Mouse (Mus musculus): ENCODE results near the gene Gm3448.
"Not testable (repeated sequence)": the region's sequence is repeated elsewhere in the genome, so short reads cannot be mapped to it uniquely, and the experiment has no call there.

The Gm3448 gene

DNA sequence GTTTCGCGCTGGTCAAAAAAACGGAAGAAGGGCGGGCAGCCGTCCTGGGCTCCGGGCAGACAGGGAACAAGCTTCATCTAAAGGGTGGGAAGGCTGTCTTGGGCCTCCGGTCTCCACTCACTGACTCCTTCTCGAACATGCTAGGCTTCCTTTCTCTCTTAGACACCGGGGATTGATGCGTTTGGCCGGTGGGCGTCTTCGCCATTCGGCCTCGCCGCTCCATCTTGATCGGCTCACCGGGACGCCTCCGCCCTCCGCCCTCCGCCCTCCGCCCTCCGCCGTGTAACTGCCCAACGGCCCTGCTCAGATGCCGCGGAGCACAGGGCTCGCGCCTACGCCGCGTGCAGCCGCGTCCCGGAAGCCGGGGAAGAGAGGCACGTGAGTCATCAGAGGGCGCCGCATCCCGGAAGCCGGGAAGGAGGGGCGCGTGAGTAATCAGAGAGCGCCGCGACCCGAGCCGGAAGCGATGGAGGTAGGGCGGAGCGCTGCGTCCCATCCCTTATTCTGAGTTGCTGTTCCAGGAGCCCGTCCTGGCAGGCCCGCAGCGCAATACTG lies at the start of gene Gm3448, which contains the start of the genes Ermard and Tcte3:
TSS of gene Gm3448 (minus strand) at position 363 of the 555 bp plus-strand sequence.
TSS of gene Ermard (plus strand) at position 34 of the 555 bp plus-strand sequence.
TSS of gene Tcte3 (minus strand) at position 314 of the 555 bp plus-strand sequence.
- not testable (repeated sequence) for DNase-seq (ENCODE audit: low read depth)

DNA sequence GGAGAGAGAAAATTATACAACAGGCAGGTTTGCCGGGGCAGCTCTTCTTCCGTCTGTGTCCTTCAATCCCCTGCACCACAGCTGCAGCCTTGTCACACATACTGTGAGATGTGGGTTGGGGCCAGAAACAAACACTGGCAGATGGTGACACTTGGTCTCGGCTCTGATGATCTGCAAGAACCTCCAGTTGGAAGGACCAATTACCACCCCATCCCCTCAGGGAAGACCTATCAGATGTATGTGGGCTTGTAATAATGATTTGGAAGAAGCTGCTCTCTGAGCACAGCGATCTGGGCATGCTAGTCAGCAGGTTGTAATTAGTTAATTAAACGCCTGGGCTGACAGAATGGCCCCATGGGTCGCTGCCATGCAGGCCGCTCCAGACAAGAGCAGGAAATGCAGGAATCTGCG lies 47.3 kb upstream of the Gm3448 start:
- DNase-seq (ENCODE audit: low read depth) = no peak

DNA sequence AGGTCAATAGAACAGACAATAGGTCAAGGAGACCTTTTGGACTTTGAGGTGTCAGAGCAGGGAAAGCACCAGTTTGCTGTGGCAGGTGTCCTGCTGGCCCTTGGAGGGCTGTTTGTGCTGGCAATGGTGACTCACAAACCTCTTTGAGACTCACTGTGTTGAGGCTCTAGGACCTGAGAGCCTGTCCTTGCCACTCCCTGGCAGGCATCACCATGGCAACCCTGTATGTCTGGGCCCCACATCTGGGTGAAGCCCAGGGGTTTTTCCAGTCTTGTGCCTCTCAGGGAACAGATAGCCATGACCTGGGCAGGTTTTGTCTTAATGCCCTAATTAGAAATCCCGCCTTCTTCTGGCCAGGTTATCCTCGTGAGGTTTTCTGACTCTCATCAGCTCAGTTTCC lies 46.8 kb upstream of the Gm3448 start:
- no peak for DNase-seq (ENCODE audit: low read depth)

DNA sequence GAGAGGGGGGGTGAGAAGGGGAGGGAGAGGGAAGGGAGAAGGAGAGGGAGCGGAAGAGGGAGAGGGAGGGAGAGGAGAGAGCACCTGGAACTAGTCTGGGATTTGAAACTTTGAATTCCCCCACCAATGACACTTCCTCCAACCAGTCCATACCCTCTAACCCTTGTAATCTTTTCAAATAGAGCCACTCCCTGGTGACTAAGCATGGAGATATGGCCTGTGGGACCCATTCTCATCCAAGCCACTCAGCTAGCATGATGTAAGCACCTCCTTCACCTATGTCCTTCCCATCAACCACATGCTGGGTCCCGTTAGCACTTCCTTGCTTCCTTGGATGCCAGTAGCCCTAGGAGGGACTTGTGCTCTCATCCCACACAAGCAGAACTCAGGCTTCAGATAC lies 43.7 kb upstream of the Gm3448 start:
- no peak for DNase-seq (ENCODE audit: low read depth)

DNA sequence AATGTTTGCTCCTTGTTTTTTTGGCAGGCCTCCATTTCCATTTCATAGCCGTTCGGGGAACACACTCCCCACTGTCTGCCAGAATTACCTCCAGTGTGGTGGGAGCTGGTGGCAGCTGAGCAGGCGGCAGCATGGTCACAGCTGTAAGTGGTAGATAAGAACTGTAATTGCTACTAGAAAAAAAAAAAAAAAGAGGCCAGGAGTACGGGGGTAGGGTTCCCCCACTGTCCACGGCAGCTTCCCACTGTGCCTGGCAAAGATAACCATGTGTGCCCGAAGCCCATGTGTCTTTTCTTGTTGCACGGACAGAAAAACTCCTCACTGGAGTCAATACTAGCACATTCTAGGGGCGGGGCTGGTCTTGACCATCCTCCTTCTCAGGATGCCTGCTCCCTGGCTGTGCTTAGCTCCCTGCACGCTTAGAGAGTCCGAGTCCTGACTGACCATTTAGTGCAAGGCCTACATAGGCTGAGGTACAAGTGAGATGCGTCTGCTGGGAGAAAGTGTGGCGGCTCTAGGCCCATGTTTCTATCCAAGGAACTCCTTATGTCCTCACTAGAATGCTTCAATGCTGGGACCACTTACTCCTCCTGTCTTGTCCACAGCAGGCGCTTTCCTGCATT lies 43.0 kb upstream of the Gm3448 start:
- DNase-seq (ENCODE audit: low read depth) = no peak

DNA sequence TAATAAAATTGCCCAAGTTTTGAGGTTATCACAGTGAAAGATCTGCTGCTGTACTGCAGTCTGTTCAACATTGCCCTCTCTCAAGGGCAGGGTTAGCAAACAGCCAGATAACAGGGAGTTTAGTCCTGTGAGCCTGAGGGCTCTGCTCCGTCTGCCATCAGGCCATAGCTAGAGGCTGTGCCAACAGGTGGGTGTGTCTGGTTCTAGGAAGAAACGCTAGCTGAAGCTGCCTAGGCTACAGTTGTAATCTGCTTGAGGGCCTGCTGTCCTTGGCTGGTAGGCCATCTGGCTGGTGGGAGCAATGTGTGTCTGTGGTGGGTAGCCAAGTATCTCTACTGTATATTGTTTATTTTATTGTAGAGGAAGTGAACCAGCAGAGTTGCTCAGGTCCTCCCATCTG lies 36.2 kb upstream of the Gm3448 start:
- no peak for DNase-seq (ENCODE audit: low read depth)

DNA sequence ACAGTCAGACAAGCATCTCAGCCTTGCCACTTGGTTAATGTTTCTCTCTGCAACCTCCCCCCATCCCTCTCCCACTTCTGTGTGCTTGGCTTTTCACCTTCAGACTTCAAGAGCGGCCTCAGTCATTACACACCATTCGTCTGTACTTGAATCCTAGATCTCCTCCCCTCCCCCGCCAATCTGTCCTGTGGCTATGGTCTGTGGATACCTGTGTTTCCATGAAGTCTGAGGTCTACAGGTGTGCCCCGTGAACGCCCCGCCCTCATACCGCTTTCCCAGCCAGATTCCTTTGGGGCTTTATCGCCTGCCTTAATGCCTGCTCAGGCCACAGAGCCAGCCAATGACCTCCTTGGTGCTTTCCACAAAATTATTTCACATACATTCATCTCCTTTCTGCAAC lies 33.7 kb upstream of the Gm3448 start:
- DNase-seq (ENCODE audit: low read depth) = no peak

DNA sequence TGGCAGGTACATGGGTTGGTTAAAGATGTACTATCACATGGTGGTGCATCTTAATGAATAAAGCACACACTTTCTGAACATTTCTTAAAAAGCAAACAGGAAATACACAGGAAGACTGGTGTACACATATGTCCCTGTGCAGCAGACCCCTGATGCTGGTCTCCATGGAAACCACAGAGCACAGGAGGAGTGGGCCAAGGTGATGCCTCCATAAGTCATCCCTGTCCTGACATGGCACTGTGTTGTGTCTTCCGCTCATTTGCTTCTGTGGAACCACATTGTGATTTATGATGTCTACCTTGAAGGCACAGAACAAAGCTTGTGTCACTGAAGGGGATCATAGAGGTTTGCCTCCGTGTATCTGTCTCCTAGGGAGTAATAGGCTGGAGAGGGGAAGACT lies 30.9 kb upstream of the Gm3448 start:
- no peak for DNase-seq (ENCODE audit: low read depth)

DNA sequence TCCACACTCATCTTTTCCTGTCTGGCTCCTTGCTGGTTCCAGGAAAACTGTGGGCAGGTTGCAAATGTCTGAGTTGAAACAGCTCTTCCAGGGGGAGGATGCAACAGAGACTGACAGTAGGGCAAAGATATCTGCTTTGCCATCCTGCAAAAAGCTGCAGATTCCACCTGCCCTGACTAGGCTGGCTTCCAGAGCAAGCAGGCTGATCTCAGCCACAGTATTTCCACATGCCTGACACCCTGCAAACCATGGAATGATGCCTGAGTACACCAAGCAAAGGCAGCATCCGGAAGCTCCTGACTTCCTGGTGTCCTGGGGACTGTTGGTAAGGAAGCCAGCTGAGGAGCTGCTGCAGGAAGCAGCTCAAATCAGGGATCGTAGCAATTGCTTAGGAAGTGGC lies 27.8 kb upstream of the Gm3448 start:
- no peak for DNase-seq (ENCODE audit: low read depth)

DNA sequence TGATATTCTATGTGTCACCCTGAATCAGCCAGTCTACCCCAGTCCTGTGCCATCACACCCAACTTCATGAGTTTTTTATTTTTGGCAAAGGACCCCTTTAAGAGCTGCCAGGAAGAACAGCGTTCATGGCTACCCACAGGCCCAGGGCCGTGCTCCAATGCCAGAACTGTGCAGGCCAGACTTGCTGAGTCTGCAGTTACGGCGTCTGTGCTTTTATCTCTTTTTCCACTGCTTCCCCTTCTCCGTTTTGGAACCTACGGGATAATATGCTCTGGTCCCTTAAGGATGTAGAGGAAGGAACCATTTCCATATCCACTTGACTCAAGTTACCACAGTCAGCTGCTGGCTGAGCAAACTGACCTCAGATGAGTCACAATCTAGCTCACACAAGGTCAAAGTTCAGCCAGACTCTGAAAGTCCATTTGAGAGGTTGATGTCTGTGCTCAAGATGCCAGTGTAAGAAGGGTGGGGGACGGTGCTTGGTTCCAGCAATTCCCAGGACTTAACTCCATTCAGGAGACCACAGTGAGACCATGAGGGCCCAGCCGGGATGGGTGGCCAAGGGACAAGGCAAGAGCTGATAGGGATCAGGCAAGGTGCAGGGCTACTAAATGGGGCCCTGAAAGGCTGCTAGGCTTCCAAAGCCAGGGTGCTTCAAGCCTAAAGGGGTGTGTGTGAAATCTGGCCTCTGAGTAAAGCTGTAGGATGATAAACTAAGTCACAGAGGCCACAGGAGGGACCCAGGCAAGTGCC lies 26.9 kb upstream of the Gm3448 start:
- peak; percentile 67 for DNase-seq (ENCODE audit: low read depth)

DNA sequence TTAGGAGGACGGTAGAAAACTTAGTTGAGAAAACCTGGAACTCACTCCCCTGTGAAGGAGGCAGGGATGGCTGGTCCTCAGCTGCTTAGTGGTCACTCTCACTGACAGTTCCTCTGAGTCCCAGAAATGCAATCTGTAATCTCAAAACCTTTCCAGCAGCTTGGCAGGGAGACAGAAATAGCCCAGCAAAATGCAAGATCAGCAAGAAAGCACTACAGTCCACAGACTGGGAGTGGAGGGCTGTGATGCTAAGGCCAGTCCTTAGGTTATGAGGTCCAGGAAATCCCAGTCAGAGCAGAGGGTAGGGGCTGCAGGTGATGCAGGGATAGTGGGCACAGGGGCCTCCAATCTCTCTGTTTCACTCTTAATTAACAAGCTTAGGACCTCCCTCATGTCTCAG lies 25.6 kb upstream of the Gm3448 start:
- DNase-seq (ENCODE audit: low read depth) = peak; percentile 24

DNA sequence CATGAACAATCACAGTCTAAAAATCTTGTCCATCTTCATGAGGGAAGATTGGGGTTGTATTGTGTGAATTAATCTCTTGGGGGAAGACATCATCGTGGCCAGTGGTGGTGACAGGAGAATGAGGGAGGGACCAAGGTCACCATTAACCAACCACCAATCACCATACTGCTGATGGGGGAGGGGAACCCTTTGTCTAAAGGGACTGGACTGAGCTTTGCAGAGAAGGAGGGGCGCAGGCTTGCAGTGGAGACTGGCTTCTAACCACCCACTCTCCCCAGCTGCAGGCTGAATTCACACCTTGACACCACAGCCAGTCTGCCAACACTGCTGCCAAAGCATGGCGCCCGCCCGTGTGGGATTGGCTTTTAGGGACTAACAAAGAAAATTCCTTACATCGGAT lies 24.7 kb upstream of the Gm3448 start:
- DNase-seq (ENCODE audit: low read depth) = no peak

DNA sequence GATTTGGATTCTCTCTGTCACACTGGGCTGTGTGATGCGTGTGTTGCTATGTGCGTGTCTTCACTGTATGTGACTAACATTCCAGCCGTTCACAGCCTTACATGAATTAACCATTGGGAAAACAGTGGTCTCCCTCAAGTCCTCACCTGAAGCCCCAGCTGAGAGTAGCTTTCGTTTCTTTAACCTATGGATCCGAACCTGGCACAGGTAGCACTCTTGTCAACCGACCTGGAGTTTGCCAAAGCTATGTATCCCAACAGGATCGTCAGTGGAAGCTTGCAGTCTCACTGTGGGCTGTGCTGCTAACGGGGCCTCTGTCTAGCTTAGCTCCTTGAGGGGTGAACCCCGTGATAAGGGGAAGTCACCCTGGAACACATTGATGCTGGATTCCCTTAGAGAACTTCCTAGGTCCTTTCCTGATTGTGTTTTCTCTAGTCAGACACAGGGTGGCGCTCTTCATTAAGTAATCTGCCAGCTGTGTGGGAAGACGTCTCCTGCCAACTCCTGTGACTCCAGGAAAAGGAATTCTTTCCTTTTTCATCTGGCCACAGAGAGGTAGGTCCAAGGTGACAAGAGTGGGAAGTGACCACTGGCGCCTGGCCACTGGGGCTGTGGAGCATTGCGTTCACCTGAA lies 24.2 kb upstream of the Gm3448 start:
- peak; percentile 89 for DNase-seq (ENCODE audit: low read depth)

DNA sequence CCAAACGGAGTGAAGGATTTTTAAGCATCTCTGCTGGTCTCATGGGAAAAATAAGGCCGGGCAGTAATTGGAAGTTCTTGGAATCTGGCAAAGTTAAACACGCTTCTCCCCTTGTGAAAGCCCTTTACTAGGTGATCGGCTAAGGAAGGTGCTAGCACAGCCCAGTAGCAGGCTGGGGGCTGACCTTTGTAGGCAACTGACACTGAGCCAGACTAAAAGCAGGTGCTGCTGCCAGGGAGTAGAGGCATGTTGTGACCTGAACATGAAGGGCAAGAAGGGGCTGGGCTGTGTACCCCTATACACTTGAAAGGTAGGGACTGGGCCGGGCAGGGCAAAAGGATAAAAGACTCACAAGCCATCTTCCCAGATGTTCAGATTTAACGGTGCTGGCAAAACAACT lies 19.0 kb upstream of the Gm3448 start:
- no peak for DNase-seq (ENCODE audit: low read depth)

DNA sequence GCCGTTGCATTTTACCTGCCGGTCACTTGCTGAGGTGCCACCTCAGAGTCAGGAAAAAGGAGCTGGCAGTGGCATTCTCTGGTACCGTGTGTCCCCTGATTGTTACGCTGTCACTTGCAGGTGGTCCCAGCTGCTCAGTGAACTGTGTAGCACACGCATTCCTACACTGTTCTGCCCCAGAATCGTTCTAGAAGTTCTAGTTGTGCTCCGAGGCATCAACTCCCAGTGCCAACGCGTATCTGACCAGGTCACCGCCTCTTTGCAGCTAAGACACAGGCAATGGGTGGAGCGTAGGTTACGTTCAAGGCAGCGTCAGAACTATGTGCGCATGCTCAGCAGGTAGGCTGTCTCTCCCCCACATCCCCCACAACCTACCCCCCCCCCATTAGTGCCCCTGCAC lies 18.3 kb upstream of the Gm3448 start:
- no peak for DNase-seq (ENCODE audit: low read depth)

DNA sequence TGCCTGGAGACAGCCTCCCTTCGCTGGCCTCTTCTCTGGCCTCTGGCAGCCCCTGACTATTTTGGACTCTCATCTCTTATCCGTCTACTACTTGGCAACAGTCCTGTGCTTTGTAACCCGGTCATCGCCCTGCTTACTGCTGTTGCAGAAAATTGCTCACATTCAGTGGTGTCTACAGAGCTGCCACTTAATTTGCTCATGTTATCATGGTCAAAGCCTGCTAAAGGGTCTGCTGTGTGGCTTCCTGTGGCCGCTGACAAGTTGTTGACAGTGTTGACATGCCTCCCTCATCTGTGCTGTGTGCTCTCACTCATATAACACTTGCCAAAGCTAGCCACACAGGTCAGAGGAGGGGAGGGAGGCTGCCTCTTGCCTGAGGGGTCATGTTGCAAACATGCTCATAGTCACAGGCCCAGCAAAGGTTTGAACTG lies 16.8 kb upstream of the Gm3448 start:
- peak; percentile 68 for DNase-seq (ENCODE audit: low read depth)

DNA sequence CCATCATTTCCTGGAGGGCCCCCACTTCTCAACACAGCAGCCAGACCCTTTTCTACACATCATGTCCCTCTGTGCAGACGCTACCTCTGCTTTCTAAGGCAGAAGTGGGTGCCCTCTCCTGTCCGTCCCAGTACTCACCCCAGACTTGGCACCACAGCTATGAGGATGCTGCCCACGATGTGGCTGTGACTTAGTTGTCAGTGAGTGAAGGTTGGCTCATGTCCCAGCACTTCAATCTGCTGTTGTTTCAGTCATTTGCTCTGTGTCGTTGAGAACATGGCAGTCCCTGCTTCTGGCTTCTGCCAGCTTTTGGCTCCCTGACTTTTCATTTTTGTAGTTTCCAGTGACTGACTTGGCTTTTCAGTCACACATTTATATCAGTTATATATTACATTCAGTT lies 14.6 kb upstream of the Gm3448 start:
- DNase-seq (ENCODE audit: low read depth) = no peak

DNA sequence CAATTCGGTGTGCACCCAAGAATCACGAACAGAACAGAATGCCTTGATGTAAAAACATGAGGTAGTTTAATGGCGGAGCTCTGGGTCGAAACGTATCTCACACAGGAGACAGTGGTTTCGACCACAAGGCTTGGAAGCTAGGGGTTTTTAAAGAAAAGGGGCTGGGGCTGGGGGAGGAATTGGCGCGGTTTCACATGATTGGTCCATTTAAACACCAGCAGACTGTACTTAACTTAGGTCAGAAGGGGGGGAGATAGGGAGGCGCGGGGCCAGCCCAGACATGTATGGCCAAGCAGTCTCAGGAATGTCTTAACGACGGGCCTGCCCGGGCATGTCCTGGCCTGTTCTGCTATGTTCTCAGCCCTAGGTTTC lies 12.5 kb upstream of the Gm3448 start:
- not testable (repeated sequence) for DNase-seq (ENCODE audit: low read depth)

DNA sequence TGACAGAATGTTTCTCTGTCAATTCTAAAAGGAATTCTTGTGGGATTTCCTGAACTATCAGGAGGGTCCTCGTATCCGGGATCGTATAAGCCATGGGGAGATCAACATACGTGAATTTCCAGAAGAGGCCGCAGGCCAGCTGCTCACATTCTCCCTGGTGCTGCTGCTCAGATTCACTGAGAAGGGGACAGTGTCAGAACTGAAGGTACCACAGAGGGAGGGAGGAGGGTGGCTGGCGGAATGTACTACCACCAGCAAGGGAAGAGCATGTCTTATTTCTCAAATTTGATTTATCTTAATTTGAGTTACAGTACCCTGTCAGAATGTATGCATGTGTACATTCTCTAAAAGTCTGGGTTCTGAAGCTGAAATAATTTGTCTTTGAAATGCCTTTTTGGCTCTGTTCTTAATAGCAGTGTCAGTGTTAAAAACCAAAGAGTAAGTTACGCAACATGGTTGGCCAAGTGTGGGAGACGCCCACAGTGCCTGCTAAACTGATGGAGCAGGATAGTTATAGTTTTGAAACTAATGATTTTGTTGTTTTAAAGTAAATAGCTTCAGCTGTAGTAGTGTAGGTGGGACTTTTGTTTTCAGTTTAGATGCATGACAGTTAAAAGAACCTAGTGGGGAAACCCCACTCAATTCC lies 12.0 kb upstream of the Gm3448 start:
- DNase-seq (ENCODE audit: low read depth) = not testable (repeated sequence)

DNA sequence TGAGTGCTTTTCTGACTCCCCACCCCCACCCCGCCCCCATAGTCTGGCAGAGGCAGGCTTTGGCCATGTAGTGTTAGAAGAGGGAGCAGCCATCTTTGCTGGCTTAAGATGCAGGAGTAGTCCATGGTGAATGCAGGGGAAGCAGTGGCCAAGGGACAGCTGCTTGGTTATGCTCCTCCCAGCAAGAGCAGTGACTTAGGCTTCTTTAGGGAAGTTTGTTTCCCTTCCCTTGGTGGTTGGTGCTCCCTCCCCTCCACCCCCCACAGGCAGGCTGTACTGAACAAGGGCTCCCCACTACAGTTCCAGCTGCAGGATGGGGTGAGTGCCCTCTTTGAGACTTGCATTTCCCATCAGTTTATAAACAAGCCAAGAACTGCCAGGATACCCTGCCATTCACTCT lies 11.4 kb upstream of the Gm3448 start:
- DNase-seq (ENCODE audit: low read depth) = not testable (repeated sequence)

DNA sequence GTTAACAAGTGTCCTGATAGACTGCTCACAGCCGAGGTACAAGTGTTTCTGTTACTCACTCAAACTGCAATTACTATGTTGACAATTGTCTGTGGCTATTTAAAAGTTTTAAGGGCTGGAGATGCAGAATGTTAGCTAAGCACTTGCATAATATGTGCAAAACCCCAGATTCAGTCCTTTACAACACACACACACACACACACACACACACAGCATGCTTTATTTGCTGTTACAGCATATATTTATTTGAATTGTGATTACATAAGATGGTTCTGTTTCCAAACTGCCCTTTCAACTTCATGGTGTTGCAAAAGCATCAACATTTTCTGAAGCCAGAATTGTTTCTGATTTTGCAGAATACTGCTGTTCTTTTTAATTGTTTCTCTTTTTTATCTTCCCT lies 9.0 kb upstream of the Gm3448 start:
- DNase-seq (ENCODE audit: low read depth) = not testable (repeated sequence)

DNA sequence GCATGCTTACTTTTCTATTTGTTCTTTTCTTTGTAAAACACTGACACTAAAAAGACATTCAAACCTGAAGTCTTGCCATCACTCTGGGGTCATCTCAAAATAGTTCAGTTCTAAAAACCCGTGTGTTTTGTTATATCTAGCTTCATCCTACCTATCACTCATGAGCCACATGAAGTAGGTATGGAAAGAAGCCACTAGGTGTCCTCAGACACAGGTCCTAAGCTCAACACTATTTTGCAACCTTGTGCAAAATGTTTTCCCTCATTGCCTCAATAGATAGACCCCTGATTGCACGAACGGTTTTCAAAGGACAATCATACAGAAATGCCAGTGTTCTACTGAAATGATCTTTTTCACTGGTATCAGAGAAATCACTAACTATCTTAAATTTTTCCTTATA lies 882 bp downstream of the Gm3448 start:
- not testable (repeated sequence) for DNase-seq (ENCODE audit: low read depth)

Measured in NIH3T3 (cell line).